ENCODE assay signal across 11 mouse cellular contexts in the genomic region with DNA sequence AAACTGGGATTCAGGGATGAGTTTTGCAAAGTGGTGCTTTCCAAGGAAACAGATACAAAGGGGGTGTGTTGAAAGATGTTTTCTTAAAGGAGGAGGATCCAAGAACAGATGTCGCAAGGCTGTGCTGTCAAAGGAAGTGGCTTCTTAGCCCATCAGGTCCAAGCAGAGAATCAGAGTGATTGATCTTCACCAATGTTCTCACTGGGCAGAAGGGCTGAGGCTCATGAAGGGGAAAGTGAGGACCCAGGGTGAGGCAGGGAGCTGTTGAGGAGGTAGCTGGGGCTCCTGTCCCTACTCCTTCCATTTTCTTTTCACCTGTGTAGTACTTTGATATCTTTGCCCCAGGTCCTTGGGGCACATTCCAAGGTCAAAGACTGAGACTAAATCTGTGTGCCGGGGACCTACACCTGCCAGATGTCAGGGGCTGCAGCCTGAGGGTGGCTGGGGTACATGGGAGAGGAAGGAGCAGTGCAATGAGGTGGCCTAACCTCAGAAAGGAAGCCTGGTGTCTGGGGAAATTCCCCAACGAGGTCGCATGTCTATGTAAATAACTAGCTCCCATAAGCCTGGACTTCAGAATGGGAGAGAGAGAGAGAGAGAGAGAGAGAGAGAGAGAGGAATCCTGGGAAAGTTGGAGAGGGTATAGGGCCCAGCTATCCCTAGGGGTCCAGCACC. TPM values are rescaled to one million over a fixed set of nuclear protein-coding genes. Genes with fewer than 3 reads are reported as not detected.
DNase-seq lines count a peak whose midpoint lies in the region; ATAC-seq and TF ChIP-seq lines count a peak whose summit lies in the region.
"Had no signal": no experiment of that assay in that cellular context is flagged by ENCODE, and none has a peak within 500 bp of the region (broad histone marks: within the 10 kb centered on the region; RNA-seq: fewer than 3 reads in every experiment).

No protein-coding gene starts in this region.

- no peak for TF ChIP-seq CTCF in forebrain, postnatal 0 days (IDR thresholded peaks at IDR 0.05; ENCODE audit: low read depth)

- H3K27ac ChIP-seq in forebrain, postnatal 0 days (ENCODE audit: low read depth, low read length), result no peak overlapping the region
- H3K27ac ChIP-seq: embryonic facial prominence, embryonic 13.5 days; liver, embryonic 13.5 days; midbrain, embryonic 15.5 days had no signal

- H3K9me3 ChIP-seq in forebrain, postnatal 0 days (ENCODE audit: low read length), result no peaks in the 10 kb centered on the region
- H3K9me3 ChIP-seq: embryonic facial prominence, embryonic 13.5 days; liver, embryonic 13.5 days; midbrain, embryonic 15.5 days had no signal

- H3K9ac ChIP-seq in forebrain, postnatal 0 days, result no peak overlapping the region
- H3K9ac ChIP-seq: embryonic facial prominence, embryonic 13.5 days; liver, embryonic 13.5 days; midbrain, embryonic 15.5 days had no signal

- peak; percentile 26 for DNase-seq in 3T3-L1 (ENCODE audit: low read depth, low spot score)
- peak; percentile 85 for DNase-seq in CD4-positive helper T cell, adult 2 months (ENCODE audit: low read depth, low spot score)
- DNase-seq in fat pad, adult 2 months (ENCODE audit: extremely low read depth, low read depth, low spot score), result peak; percentile 81
- peak; percentile 72 to 74 for DNase-seq in natural killer cell, adult 2 months (ENCODE audit: low spot score in 2 of 2)
- DNase-seq in cerebellum, postnatal 36 days, result no peak
- DNase-seq in cerebellum, postnatal 25 days, result no peak
- no peak for DNase-seq in forebrain, postnatal 0 days
- DNase-seq: kidney, adult 2 months; liver, embryonic 13.5 days had no signal

- no peak for ATAC-seq in forebrain, postnatal 0 days
- ATAC-seq: midbrain, embryonic 15.5 days had no signal

- H3K36me3 ChIP-seq in forebrain, postnatal 0 days (ENCODE audit: insufficient read depth), result no peaks in the 10 kb centered on the region
- H3K36me3 ChIP-seq: embryonic facial prominence, embryonic 13.5 days; liver, embryonic 13.5 days; midbrain, embryonic 15.5 days had no signal

- H3K4me1 ChIP-seq in forebrain, postnatal 0 days (ENCODE audit: insufficient read depth), result no peaks in the 10 kb centered on the region
- H3K4me1 ChIP-seq: midbrain, embryonic 15.5 days had no signal

- H3K27me3 ChIP-seq in forebrain, postnatal 0 days (ENCODE audit: insufficient read depth, low read length), result no peaks in the 10 kb centered on the region
- H3K27me3 ChIP-seq: embryonic facial prominence, embryonic 13.5 days; liver, embryonic 13.5 days; midbrain, embryonic 15.5 days had no signal

- H3K4me3 ChIP-seq in forebrain, postnatal 0 days (ENCODE audit: low read depth, low read length), result no peak overlapping the region
- H3K4me3 ChIP-seq: embryonic facial prominence, embryonic 13.5 days; liver, embryonic 13.5 days; midbrain, embryonic 15.5 days had no signal

- no peak overlapping the region for H3K4me2 ChIP-seq in forebrain, postnatal 0 days (ENCODE audit: low read depth)
- H3K4me2 ChIP-seq: embryonic facial prominence, embryonic 13.5 days; liver, embryonic 13.5 days; midbrain, embryonic 15.5 days had no signal

- 63% methylated on average over 4 of the region's 4 CpGs for WGBS in forebrain, postnatal 0 days

RNA-seq across cellular contexts. Expression of gene Tnip1, which starts 9.5 kb away (rescaled TPM):
- total RNA-seq in forebrain, postnatal 0 days (2014; rRNA removed), result 9.8 and 14.9 TPM in 2 replicates
- polyA plus RNA-seq in forebrain, postnatal 0 days (2015; fragmentation: Nextera tagmentation; extraction: Ambion mirVana), result 13.0 and 16.6 TPM in 2 replicates

Comparison
In these comparisons a context has a peak if more than half of its experiments do, and no peak if none do; other contexts are left out.
1. DNase-seq: peak in 3T3-L1 (single experiment), CD4-positive helper T cell, adult 2 months (single experiment), fat pad, adult 2 months (single experiment) and natural killer cell, adult 2 months (2 of 2); none in cerebellum, postnatal 36 days (0 of 2), cerebellum, postnatal 25 days (0 of 2) and forebrain, postnatal 0 days (single experiment).